Mouse (Mus musculus) cerebellum, adult 8-10 months (tissue): ENCODE results near the gene Pabpc4.

ENCODE experiments used
- DNase-seq: peaks from one replicate; pipeline ENCODE4 v3.0.0; 2022

Gene Pabpc4

DNA sequence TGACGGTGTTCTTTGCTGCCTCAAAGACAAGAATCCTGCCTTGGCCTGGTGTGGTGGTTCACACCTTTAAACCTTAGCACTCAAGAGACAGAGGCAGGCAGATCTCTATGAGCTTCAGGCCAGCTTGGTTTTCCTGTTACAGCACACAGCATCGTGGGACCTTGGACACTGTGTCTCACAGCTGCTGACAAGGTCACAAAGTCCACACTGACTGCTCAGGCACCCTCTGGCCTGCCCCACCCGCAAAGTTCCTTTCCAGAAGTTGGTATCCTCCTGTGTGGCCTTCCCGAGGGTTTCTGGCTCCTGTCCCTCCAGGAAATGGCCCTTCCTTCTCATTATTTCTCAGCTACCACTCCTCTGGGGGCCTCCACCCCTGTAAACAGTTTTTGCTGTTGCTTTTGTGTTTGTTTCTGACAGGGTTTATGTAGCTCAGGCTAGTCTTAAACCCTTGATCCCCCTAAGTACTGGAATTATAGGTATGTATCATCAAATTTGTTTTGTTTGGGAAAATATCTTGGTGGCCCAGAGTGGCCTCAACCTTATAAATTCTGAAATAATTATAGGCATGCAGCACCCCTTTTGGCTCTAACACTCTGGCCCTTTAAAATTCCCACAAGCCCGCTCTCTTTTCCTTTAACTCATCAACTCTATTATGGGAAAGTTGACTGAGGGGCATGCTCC, at the start of gene Pabpc4:
TSS of gene Pabpc4 (plus strand) at position 631 of the 681 bp plus-strand sequence.
- no peak for DNase-seq

DNA sequence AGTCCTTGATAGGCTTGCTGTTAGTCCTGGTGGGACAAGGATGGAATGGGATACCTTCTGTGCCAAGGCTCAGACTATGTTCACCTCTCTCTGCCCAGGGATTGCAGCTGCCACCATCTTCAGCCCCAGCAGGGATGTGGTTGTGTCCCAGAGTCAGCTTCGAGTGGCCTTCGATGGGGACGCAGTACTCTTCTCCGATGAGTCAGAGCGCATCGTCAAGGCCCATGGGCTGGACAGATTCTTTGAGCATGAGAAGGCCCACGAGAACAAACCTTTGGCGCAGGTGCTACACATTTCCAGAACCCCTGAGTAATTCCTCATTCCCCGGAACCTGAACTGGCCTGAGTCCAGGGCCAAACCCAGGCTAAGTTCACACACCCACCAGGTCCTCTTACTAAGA, 48.2 kb upstream of the Pabpc4 start:
- no peak for DNase-seq

DNA sequence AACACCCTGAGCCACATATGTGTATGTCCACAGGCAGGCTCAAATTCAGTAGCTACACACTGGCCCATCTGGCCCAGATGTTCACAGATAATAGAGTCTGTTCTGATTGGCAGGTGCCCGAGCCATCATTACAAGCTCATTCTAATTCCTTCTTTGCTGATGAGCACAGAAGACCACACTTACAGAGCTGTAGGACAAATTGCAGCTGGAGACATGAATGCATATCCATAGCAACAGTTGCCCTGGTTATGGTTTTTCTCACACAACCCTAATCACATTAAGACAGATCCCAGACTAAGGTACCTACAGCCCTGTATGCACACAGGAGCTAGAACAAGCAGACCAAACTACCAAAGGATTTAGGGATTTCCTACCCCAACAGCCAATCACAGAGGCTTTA, 46.8 kb upstream of the Pabpc4 start:
- no peak for DNase-seq

DNA sequence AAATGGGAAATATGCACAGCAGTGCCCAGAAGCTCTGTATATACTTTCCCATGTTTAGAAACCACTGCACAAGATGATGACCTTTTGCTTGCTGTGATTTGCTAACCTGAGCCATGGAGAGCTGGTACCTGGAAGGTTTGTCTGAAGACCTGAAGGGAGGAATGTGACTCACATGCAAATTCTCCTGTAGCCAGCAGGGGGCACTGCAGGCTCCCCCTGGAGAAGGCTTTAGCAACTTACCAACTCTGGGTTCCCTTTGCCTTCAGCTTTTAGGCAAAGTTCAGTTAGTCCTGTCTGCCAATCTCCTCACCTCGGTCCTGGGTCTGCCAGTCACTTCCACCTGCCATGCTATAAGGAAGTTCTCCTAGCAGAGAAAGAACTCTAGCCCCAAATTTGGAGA, 45.4 kb upstream of the Pabpc4 start:
- DNase-seq: peak; percentile 47

DNA sequence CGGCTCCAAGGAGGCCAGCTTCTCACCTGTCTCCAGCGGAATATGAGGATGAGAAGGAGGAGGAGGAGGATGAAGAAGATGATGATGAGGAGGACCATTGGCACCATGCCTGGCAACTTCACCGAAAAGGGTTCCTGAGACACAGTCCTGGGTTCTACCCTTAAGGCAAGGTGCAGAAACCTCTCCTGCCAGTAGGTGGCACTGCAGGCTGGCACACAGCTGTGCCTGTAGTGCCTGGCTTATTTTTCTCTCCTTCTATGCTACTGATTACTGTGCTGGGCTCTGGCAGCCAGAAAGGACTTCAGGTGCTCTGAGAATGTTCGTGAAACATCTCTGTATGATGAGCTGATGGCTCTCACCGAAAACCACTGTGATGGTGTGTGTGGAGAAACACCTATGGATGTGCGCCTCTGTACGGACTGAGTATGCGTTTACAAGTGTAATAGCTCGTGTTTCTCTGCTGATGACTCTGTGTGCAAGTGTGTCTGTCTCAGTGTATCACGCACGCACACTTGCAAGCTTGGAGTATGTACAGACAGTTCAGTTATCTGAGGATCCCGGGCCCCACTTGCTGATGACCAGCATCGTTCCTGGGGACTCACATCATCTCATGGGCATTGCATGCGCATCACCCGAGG, 42.3 kb upstream of the Pabpc4 start:
- DNase-seq: peak; percentile 65

DNA sequence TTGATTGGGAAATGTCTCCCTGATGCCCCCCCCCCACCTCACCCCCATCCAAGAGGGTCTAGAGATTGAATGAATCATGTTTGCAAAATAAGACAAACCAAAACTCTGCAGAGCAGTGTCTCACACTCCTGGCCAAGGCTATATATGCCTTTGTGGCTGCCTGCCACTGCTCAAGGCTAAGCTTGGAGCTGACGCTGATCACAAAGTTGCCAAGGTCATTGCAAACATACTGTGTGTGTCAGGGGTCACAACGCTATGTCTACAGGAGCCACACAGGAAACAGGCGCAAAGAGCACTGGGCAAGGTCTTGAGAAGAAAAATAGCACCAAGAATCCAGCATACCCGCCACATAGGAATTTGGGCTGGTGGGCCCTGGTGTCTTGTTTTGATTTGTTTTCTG, 41.5 kb upstream of the Pabpc4 start:
- no peak for DNase-seq

DNA sequence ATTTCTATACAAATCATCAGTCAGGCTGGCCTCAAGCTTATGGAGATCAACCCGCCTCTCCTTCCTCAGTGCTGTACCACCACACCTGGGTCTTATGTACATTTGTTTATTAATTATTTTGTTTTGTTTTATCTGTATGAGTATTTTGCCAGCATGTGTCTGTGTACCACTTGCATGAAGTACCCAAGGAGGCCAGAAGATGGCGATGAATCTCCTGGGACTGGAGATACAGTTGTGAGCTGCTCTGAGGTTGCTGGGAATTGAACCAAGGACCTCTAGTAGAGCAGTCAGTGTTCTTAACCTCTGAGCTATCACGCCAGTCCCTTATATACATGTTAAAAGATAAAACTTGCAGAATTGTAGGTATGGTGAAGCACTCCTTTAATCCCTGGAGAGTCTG, 38.8 kb upstream of the Pabpc4 start:
- DNase-seq: no peak

DNA sequence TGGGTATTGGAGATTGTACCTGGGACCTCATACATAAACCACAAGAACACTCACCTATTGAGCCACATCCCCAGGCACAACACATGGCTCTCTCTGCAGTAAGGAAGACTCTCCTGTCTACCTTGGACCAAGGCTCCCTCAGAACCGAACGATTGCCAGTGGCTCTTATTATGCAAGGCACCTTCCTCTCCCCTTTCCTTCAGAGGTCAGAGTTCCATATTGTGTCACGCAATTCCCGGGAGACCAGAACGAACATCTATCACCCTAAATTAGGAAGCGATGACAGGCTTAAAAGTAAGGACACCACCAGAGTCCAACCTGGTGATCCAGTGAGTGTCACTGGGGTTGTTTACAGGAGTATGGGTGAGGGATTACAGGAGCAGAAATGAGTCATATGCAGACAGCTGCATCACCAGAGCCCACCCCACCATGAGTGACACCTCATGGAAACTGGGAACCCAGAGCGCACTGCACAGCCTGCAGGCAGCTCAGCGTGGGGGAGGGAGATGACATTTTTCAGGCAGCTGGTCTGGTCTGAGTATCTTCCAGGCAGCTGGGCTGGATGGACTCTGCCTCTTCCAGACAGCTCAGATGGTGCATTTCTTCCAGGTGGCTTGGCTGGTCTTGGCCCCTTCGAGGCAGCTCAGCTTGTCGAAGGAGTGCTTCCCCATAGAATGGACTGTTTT, 36.3 kb upstream of the Pabpc4 start:
- no peak for DNase-seq

DNA sequence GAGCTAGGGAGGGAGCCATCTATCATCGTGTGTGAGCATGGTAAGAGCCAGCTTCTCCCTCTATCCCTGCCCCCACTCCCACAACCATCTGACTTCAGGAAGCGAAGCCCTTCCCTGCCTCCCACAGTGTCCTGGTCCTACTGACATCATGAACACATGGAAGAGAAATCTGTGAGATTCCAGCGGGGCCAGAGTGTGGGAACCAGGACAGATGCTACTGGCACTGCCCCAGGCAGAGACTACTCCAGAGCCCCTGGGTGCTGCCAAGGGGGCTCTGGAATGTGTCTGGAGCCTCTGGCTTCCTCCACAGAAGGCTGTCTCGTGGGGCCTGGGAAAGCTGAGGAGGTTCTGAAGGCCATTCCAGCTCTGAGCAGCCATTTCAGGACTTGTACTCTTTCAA, 34.4 kb upstream of the Pabpc4 start:
- DNase-seq: no peak

DNA sequence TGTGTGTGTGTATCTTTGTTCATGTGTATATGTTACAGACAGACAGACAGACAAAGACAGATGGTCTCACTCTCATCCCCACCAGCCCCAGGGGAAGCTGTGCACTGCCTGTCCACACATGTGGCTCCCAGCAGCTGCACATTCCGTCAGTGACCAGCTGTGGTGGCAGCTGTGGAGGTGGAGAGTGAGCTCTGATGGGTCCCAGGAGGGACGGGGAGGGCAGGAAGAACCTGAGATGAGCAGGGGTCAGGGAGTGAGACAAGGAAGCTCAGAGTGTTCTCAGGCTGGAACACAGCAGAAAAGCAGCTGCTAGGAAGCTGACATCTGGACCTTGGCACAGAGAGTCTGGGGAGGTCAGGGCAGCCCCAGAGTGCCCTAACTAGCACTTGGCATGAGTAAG, 33.9 kb upstream of the Pabpc4 start:
- DNase-seq: no peak

DNA sequence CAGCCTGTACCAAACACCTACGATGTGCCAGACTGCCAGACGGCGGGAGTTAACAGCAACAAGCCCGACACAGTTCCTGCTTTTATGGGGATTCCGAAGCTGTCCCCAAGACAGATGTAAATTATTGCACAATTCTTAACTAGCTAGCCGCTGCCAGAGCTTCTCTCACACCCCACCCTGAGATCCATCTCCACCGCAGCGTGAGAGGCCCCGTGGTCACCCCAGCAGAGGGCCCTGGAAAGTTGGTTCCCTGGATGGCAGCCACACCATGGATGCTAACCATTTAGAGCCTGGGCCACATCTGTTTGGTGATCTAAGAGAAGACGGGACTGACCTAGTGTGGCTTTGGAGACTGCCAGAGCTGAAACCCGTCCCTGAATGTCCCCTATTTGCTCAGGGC, 33.0 kb upstream of the Pabpc4 start:
- no peak for DNase-seq

DNA sequence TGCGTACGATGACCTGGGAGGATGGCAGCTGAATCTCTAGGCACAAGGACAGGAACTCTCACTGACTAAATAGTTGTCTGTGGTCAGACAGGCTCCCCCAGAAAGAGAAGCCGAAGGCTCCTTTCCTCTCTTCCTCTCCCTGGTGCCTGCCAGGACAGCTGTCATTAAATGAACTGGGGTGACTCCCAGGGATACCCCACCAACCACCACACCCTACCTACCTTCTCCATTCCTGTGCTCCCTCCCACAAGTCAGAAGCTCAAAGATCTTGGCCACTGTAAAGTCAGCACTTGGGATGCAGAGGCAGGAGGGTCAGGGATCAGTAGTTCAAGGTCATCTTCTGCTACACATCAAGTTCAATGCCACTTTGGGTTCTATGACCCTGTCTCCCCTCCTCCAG, 29.3 kb upstream of the Pabpc4 start:
- DNase-seq: no peak

DNA sequence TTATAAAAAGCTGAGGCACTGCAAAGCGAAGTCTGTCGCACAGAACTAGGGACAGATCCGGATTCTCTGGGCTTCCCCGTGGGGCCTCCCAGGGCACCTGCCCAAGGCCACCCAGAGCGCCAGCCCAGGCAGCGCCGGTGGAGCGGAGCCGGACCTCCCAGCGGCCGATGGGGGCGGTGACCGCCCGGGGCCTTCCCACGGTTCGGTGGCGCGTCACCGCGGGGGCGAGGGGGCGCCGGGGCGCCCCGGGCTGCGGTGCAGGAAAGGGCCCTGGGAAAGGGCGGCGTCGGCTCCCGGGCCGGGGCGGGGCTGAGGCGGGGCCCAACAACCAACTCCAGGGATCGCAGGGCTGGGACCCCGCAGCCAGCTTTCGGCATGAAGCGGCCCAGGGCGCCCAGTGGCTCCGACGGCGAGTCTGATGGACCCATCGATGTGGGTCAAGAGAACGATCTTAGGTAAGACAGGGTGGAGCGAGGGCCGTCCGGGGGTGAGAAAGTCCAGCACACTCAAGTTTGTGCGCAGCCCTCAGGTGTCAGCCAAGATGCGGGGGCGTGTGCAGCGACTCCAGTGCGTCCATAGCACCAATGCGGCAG, 28.6 kb upstream of the Pabpc4 start, which contains the start of gene Heyl:
TSS of gene Heyl (plus strand) at position 65 of the 593 bp plus-strand sequence.
- no peak for DNase-seq

DNA sequence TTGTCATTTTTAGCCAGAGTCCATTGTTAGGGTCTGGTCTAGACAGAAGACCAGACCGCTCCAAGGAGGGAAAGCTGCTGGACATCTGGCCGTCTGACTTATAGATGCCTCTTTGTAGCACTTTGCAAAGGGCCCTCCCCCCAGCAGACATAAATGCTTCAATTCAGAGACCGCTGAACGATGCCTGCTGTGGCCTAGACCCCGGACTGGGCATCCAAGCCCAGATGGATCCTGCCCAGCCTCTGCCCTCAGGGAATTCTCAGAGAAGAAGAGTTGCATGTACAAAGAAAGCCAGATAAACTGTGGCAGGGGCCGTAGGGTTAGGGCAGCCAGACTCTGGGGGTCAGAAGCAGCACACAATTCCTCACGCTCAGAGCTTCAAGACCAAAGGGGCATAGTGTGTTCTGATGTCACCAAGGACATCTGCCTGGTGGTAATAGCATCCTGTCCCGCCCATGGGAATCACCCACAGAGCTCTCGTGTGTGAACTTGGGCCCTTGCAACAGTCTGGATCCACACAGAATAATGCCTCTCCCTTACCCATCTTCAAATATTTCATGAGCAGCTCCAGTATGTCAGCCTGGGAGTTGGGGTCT, 26.2 kb upstream of the Pabpc4 start:
- DNase-seq: no peak

DNA sequence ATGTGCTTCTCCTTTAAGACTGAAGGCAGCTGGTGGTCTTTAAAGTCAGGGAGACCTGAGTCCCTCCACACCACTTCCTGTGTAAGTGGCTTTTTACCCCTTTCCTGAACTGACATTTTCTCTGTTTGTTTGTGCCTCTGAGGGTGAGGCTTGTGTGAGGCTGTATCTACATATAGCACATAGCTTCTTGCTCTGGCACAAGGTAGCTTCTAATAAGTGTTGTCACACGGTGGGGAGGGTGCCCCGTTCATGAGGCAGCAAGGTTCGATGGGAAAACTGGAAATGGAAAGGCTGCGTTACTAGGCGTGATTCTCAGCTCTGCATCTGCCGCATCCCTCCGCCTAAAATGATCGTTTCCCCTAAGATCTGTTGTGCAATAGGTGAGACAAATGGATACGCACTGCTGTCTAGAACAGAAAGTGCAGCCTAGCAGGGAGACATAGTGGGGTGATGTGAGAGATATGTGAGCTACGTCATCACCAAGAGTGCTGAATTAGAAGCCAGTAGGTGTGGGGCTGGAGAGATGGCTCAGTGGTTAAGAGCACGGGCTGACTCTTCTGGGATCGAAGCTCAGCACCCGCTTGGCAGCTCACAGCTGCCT, 25.6 kb upstream of the Pabpc4 start:
- DNase-seq: no peak

DNA sequence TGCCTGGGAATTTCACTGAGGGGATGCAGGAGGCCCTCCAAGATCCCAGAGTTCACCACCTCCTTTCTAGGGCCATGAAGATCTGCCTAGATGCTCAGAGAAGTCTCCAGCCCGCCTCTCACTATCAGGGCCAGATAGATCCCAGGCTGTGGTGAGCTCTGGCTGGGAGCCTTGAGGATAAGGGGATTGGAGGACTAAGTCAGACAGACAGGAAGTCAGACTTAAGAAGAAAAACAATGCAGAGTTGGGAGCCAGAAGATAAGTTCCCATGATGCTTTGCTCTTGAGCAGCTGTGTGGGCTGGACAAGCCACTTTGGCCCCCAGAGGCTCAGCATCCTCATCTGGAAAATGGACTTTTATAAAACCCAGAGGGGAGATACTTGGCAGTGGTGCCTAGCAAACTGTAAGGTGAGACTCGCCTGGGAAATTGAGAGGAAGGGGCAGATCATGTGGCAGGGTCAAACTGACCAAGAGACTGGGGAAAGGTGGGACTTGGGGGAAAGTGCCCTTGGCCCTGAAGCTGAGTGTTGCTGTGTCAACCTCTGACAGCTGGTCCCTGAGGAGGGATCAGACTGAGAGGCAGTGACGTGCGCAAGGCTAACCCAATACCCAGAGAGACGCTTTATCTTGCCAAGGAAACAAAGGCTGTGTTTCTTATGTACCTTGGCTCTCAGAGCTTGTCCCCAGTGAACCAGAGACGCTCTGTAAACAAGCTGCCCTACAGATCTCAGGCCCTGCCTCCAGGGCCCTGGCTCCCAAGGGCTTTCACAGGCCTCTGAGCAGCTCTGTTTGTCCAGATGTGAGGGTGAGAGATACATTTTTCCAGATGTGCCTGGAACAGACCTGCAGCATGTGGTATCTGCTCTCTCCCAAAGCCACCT, 24.5 kb upstream of the Pabpc4 start:
- no peak for DNase-seq

DNA sequence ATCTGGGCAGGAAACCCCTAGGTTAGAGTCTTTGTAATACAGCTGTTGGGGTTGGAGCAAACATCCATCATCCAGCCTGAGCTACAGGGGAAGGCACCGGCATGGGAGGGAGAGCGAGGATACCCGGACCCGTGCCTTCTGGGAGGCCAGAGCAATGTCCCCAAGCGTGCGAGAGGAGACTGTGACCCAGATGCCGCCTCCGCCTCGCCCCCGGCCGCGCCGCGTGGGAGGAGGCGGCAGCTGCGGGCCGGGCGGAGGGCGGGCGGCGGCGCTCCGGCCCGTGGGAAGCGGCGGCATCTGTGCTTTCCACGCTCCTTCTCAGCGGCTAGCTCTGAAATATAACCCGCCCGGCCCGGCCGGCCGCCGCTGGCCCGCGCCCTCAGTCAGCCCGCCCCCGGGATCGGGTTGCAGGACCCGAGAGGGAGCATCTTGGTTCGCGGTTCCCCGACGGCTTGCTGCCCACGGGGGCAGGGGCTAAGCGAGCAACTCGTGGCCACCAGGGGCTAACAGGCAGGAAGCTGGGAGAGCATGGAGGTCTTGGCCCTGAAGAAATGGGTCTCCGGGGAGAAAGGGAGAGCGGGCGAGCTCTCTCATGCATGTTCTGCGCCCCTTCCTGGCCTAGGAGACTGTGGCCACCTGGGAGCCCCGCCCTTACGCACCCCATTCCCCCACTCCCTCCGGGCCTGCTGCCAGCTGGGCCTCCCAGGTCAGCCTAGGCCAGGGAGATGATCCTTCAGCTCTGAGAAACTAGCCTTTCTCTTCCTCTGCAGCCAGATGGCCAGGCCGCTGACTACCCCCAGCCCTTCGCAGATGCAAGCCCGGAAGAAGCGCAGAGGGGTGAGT, 22.6 kb upstream of the Pabpc4 start:
- DNase-seq: no peak

DNA sequence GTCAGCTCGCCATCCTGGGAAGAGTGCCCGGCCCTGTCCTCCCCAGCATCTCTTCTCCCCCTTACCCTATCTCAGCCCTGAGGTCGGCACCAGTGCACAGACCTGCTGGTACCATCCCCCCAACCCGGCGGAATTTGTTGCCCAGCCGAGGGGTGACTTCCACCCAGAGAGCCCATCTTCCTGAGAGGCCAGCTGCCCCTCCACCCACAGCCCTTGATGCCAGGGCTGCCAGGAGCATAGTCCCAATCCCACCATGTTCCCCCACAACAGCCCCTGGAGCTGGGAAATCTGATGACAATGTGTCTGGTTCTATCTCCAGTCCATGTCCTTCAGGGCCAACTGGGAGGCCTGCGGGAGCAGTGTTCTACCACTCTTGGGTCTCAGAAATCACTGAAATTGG, 15.9 kb upstream of the Pabpc4 start:
- DNase-seq: no peak

DNA sequence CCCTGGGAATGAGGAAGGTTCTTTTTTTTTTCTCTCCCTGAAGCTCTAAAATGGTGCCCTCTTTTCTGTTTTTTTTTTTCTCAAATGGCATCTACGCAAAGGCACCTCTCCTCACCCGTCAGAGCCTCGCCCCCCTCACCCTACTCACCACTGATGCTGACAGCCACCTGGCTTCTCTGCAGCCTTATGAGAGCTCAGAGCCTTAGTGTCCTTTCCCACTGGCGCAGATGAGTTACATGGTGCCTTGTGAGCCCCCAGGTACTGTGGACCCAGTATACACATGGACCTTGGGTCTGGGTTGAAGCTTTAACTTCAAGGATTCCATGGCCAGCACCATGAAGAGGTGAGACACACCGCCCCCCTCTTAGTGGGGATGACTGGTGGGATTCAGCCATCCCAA, 15.5 kb upstream of the Pabpc4 start:
- DNase-seq: no peak

DNA sequence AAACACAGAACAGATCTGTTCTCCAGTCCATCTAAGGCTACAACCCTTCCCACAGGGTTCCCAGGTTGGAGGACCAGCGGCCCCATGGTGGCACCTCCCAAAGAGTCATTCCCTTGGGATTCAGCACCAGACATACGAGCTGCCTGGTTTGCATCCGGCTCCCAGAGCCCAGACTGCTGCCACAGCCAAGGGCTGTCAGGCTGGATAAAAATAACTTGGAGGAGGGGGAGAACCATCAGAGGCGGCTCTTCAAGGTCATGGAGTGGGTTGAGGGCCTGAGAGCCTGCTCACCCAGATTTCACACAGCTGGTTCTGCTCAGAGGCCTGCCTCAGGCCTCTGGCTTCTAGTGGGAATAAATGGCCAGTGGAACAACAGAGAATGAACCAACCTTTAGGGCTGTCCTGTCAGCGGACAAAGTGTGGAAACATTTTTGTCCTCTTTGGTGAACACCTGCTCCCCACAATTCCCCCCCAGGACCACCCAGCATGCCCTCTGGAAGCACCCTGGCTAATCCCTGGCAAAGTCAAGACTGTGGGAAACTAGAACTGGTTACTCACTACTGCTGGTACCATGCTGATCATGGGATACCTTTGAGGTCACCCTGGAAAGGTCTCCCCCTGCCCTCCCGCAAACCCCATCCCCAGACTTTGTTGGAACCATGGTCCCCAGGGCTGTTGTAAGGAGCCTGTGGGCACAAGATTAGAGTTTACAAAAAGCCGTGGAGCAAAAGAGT, 14.8 kb upstream of the Pabpc4 start:
- no peak for DNase-seq
